Mouse (Mus musculus): ENCODE results near the gene Smtn. TPM values are rescaled to one million over a fixed set of nuclear protein-coding genes. Genes with fewer than 3 reads are reported as not detected.

Gene Smtn
- polyA plus RNA-seq, 1 experiment from 2014 or later: 1.7 TPM

DNA sequence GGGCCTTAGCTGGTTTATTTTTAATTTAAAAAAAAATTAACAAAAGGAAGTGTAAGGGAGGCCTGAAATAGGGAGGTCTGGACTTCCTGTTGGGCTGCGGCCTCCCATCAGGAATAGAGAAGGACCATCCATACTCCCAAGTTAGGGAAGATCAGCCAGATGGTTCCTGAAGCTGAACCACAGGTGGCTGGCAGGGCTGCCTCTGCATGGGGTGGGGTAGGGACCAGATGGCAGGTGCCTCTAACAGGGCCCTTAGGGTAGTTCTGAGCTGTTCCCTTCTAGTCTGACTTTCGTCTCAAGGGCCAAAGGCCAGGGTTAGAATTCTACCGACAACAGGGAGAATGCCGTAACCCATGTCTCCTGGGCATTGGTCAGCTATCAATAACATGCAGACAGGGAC, 24.8 kb downstream of the Smtn start:
- WGBS (ENCODE audit: missing documents): 91% methylated on average over 4 of the region's 4 CpGs
- no peaks in the 10 kb centered on the region for H3K79me2 ChIP-seq (ENCODE audit: inconsistent target)
- H3K4me3 ChIP-seq (ENCODE audit: inconsistent target): peak overlapping the region; percentile 45; the same call in 1 of the 2 replicates
- H3K36me3 ChIP-seq (ENCODE audit: inconsistent target): no peaks in the 10 kb centered on the region
- no peak overlapping the region for H3K27ac ChIP-seq

GRCm38 (mm10) chr11:3515216-3515615, 25.2 kb downstream of the Smtn start:
- 54% methylated on average over 3 of the region's 4 CpGs for WGBS (ENCODE audit: missing documents)

DNA sequence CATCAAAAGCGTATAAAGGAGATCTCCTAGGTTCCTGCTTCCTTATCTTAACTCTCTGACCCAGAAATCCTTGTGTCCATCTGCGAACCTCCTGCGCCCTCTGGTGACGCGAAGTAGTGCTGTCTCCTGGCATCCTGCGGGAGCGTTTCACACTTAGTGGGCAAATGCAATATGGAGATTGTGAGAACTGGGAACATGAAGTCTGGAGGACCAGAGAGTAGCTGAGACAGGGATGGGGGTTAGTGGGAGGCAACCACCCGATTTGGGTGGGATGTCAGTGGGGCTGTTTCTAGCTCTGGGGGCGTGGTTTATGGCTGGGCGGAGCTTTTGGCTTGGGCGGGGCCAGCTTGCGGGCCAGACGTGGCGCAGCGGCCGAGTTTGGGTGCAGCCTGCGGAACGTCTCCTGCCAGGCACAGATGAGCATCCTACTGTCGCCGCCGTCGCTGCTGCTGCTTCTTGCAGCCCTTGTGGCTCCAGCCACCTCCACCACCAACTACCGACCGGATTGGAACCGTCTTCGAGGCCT, 25.8 kb downstream of the Smtn start, which contains the start of gene Selenom:
Gene Selenom, plus strand, starts transcription at position 156 of the 526 bp plus-strand sequence.
- Histone ChIP-seq H3K27ac (peak within 1 kb of the TSS; percentile 22; the same call in 1 of the 2 replicates), H3K36me3 (ENCODE audit: inconsistent target) (no peaks in the 10 kb centered on the region), H3K79me2 (ENCODE audit: inconsistent target) (no peaks in the 10 kb centered on the region), H3K4me3 (ENCODE audit: inconsistent target) (peak within 1 kb of the TSS; percentile 45)
- 2% methylated on average over 26 of the region's 26 CpGs for WGBS (ENCODE audit: missing documents)

More at GRCm38 (mm10) chr11:3515216-3515615, 25.2 kb downstream of the Smtn start:
- no peaks in the 10 kb centered on the region for H3K36me3 ChIP-seq (ENCODE audit: inconsistent target)
- H3K27ac ChIP-seq: no peak overlapping the region
- peak overlapping the region; percentile 45 for H3K4me3 ChIP-seq (ENCODE audit: inconsistent target)
- H3K79me2 ChIP-seq (ENCODE audit: inconsistent target): no peaks in the 10 kb centered on the region

GRCm38 (mm10) chr11:3513291-3513690, 27.1 kb downstream of the Smtn start:
- no peak overlapping the region for H3K27ac ChIP-seq
- 96% methylated on average over 6 of the region's 6 CpGs for WGBS (ENCODE audit: missing documents)
- H3K79me2 ChIP-seq (ENCODE audit: inconsistent target): no peaks in the 10 kb centered on the region
- no peaks in the 10 kb centered on the region for H3K36me3 ChIP-seq (ENCODE audit: inconsistent target)
- no peak overlapping the region for H3K4me3 ChIP-seq (ENCODE audit: inconsistent target)

- Histone ChIP-seq H3K36me3 (ENCODE audit: inconsistent target) (no peaks in the 10 kb centered on the region), H3K27ac (no peak overlapping the region), H3K4me3 (ENCODE audit: inconsistent target) (no peak overlapping the region), H3K79me2 (ENCODE audit: inconsistent target) (no peaks in the 10 kb centered on the region)
- 0% methylated on average over 2 of the region's 2 CpGs for WGBS (ENCODE audit: missing documents)
These were observed 30.1 kb downstream of the Smtn start for GRCm38 (mm10) chr11:3510321-3510720.

DNA sequence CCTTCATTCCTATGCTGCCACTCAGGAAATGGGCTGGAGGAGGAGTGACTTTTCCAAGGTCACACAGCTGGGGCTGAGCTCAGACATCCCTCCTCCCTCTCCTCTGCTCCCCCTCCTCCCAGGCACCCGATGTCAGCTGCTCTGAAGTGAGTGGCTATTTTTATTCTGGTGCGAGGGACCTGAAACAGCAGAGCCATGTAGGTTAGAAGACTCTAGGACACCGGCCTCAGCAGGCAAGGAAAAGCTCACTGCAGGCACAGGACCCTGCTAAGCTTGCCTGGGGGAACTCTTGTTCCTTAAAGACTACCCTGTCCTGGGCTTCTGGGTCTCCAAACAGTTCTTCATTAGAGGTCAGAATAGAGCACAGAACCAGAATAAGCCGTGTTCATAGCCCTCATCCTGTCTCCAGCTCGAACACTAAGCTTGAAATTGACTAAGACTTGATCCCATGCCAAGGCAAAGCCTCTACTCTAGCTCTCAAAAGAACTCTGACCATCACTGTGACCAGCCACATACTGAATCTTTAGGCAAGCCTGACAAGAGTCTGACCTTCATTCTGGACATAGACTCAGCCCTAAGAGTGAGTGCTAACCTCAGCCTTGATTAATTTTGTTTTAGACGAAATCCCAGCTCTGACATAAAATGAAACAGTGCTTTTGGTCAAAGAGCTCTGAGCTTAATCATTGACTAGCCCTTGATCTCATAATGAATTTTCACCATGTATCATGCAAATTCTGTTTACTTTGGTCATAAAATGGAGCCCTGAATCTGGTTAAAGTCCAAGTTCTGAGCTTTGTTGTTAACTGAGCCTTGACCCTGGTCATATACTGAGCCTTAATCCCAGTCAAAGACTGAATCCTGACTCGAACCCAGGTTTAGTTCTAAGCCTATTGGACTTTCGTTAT, 31.0 kb downstream of the Smtn start:
- Histone ChIP-seq H3K36me3 (ENCODE audit: inconsistent target) (no peaks in the 10 kb centered on the region), H3K79me2 (ENCODE audit: inconsistent target) (no peaks in the 10 kb centered on the region), H3K27ac (no peak overlapping the region), H3K4me3 (ENCODE audit: inconsistent target) (no peak overlapping the region)
- WGBS (ENCODE audit: missing documents): 70% methylated on average over 8 of the region's 8 CpGs

GRCm38 (mm10) chr11:3508226-3508625, 32.2 kb downstream of the Smtn start:
- H3K27ac ChIP-seq: no peak overlapping the region
- H3K79me2 ChIP-seq (ENCODE audit: inconsistent target): no peaks in the 10 kb centered on the region
- no peaks in the 10 kb centered on the region for H3K36me3 ChIP-seq (ENCODE audit: inconsistent target)
- no peak overlapping the region for H3K4me3 ChIP-seq (ENCODE audit: inconsistent target)
- WGBS (ENCODE audit: missing documents): 39% methylated on average over 7 of the region's 7 CpGs

- WGBS (ENCODE audit: missing documents): 85% methylated on average over 11 of the region's 11 CpGs
- Histone ChIP-seq H3K36me3 (ENCODE audit: inconsistent target) (no peaks in the 10 kb centered on the region), H3K4me3 (ENCODE audit: inconsistent target) (peak overlapping the region; percentile 14; the same call in 1 of the 2 replicates)
These were observed 36.4 kb downstream of the Smtn start for GRCm38 (mm10) chr11:3503755-3504693.

GRCm38 (mm10) chr11:3502459-3503072, 37.8 kb downstream of the Smtn start:
- Histone ChIP-seq H3K4me3 (ENCODE audit: inconsistent target) (no peak overlapping the region), H3K79me2 (ENCODE audit: inconsistent target) (no peaks in the 10 kb centered on the region), H3K36me3 (ENCODE audit: inconsistent target) (0 out of 2 replicates have a peak, but pooled peaks cover 3% of the 10 kb centered on the region), H3K27ac (no peak overlapping the region)
- 95% methylated on average over 18 of the region's 18 CpGs for WGBS (ENCODE audit: missing documents)

More at GRCm38 (mm10) chr11:3503755-3504693, 36.4 kb downstream of the Smtn start:
- H3K79me2 ChIP-seq (ENCODE audit: inconsistent target): no peaks in the 10 kb centered on the region
- no peak overlapping the region for H3K27ac ChIP-seq

GRCm38 (mm10) chr11:3502057-3502456, 38.4 kb downstream of the Smtn start:
- 0 out of 2 replicates have a peak, but pooled peaks cover 3% of the 10 kb centered on the region for H3K36me3 ChIP-seq (ENCODE audit: inconsistent target)
- WGBS (ENCODE audit: missing documents): 88% methylated on average over 17 of the region's 17 CpGs

DNA sequence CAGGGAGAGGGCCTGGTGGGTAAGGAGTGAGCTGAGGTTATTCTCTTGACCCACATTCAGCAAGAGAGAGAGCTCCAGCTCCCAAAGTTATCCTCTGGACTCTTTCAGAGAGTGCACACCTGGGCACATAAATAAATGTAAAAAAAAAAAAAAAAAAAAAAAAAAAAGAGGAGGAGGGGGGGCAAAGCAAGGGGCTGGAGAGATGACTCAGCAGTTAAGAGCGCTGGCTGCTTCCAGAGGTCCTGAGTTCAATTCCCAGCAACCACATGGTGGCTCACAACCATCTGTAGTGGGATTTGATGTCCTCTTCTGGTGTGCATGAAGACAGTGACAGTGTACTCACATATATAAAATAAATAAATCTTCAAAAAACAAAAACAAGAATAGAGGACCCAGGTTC, 43.1 kb downstream of the Smtn start:
- no peak overlapping the region for H3K27ac ChIP-seq
- no peaks in the 10 kb centered on the region for H3K79me2 ChIP-seq (ENCODE audit: inconsistent target)
- 0 out of 2 replicates have a peak, but pooled peaks cover 3% of the 10 kb centered on the region for H3K36me3 ChIP-seq (ENCODE audit: inconsistent target)
- no peak overlapping the region for H3K4me3 ChIP-seq (ENCODE audit: inconsistent target)
- 80% methylated on average over 1 of the region's 1 CpGs for WGBS (ENCODE audit: missing documents)

More at GRCm38 (mm10) chr11:3502057-3502456, 38.4 kb downstream of the Smtn start:
- Histone ChIP-seq H3K27ac (no peak overlapping the region), H3K4me3 (ENCODE audit: inconsistent target) (no peak overlapping the region), H3K79me2 (ENCODE audit: inconsistent target) (no peaks in the 10 kb centered on the region)

GRCm38 (mm10) chr11:3496756-3497155, 43.7 kb downstream of the Smtn start:
- Histone ChIP-seq H3K36me3 (ENCODE audit: inconsistent target) (0 out of 2 replicates have a peak, but pooled peaks cover 3% of the 10 kb centered on the region), H3K27ac (no peak overlapping the region), H3K79me2 (ENCODE audit: inconsistent target) (no peaks in the 10 kb centered on the region), H3K4me3 (ENCODE audit: inconsistent target) (no peak overlapping the region)
- 93% methylated on average over 5 of the region's 5 CpGs for WGBS (ENCODE audit: missing documents)

DNA sequence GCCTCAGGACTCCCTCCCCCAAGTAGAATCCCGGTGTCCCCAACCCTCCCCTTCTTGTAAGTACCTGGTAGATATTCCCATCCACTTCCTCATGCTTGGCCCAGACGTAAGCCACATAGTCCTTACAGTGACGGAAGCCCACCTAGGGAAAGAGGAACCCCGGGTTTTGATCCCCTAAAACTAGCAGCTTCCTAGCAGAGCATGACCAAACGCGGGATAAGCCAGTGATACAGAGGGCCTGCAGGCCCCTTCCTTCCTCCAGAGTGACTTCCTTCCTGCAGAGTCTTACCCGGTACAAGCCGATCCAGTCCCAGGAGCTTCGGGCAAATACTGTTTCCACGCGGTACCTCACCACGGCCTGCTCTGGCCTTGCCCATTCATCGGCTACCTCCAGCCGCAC, 44.9 kb downstream of the Smtn start:
- Histone ChIP-seq H3K36me3 (ENCODE audit: inconsistent target) (0 out of 2 replicates have a peak, but pooled peaks cover 3% of the 10 kb centered on the region), H3K27ac (no peak overlapping the region), H3K79me2 (ENCODE audit: inconsistent target) (no peaks in the 10 kb centered on the region), H3K4me3 (ENCODE audit: inconsistent target) (no peak overlapping the region)
- WGBS (ENCODE audit: missing documents): 49% methylated on average over 14 of the region's 14 CpGs

- Histone ChIP-seq H3K79me2 (ENCODE audit: inconsistent target) (no peaks in the 10 kb centered on the region), H3K4me3 (ENCODE audit: inconsistent target) (no peak overlapping the region), H3K36me3 (ENCODE audit: inconsistent target) (0 out of 2 replicates have a peak, but pooled peaks cover 3% of the 10 kb centered on the region), H3K27ac (no peak overlapping the region)
- WGBS (ENCODE audit: missing documents): 95% methylated on average over 13 of the region's 17 CpGs
These were observed 45.6 kb downstream of the Smtn start for GRCm38 (mm10) chr11:3494857-3495256.

All from macrophage (primary cell).